Mouse (Mus musculus) intestine, embryonic 14.5 days (tissue): ENCODE results near the gene Gm10147. TPM values are rescaled to one million over a fixed set of nuclear protein-coding genes. Genes with fewer than 3 reads are reported as not detected.
"Not testable (repeated sequence)": the region's sequence is repeated elsewhere in the genome, so short reads cannot be mapped to it uniquely, and the experiment has no call there.

Experiments used
- ATAC-seq: fragments of 200-750 bp; cut with Nextera tagmentation; replicated peaks from 2 replicates; pipeline ENCODE4 v1.8.0; 2017; ENCODE audit warnings: low read depth, moderate number of reproducible peaks, moderate TSS enrichment, moderate library complexity; ENCODE audit not compliant: low FRiP score, low TSS enrichment
- DNase-seq: peaks from one replicate; pipeline ENCODE4 v3.0.0-alpha.2; 2018; ENCODE audit warnings: low spot score
- H3K27ac ChIP-seq: fragments of 300-500 bp; sonication (generic); 2 replicates; pipeline ENCODE4 v1.5.1; 2014; ENCODE audit warnings: low read depth, mild to moderate bottlenecking, control low read depth
- H3K27me3 ChIP-seq: fragments of 300-500 bp; sonication (generic); replicated peaks from 2 replicates; pipeline ENCODE4 v1.6.1; 2014; ENCODE audit warnings: low read length, control low read depth; ENCODE audit not compliant: control insufficient read depth, insufficient read depth
- H3K36me3 ChIP-seq: fragments of 300-500 bp; sonication (generic); 2 replicates; pipeline ENCODE4 v1.6.1; 2014; ENCODE audit warnings: low read length, control low read depth; ENCODE audit not compliant: control insufficient read depth, insufficient read depth
- H3K4me1 ChIP-seq: fragments of 300-500 bp; sonication (generic); replicated peaks from 2 replicates; pipeline ENCODE4 v1.6.1; 2014; ENCODE audit warnings: low read length, control low read depth, mixed read lengths; ENCODE audit not compliant: control insufficient read depth, insufficient read depth
- H3K4me2 ChIP-seq: fragments of 300-500 bp; sonication (generic); 2 replicates; pipeline ENCODE4 v1.6.1; 2014; ENCODE audit warnings: low read length
- H3K4me3 ChIP-seq: fragments of 300-500 bp; sonication (generic); 2 replicates; pipeline ENCODE4 v1.5.1; 2014; ENCODE audit warnings: low read depth, low read length, control low read depth, mixed read lengths
- H3K9ac ChIP-seq: fragments of 300-500 bp; sonication (generic); 2 replicates; pipeline ENCODE4 v1.6.1; 2014; ENCODE audit warnings: mild to moderate bottlenecking, low read length
- H3K9me3 ChIP-seq: fragments of 300-500 bp; sonication (generic); 2 replicates; pipeline ENCODE4 v1.6.1; 2016; ENCODE audit warnings: low read length, control low read depth; ENCODE audit not compliant: control insufficient read depth
- WGBS: fragments of 180-500 bp; shearing (Covaris S2); extraction: QIAGEN DNeasy Blood & Tissue Kit; methylation state at CpG from one replicate; pipeline ENCODE4 v1.1.7; 2014; 5-methylcytosine and 5-hydroxymethylcytosine counted together
- microRNA-seq: library from miRNA; unstranded; fragments of <30 nt; microRNA quantifications from one replicate; pipeline ENCODE4, GENCODE M21; 2016
- polyA plus RNA-seq: library from polyadenylated mRNA; unstranded; fragments of >200 nt; fragmentation: Nextera tagmentation; extraction: Ambion mirVana; gene quantifications from 2 replicates; pipeline ENCODE4 v1.2.1, GENCODE M21; 2014

Gene Gm10147
- not detected in 2 replicates for polyA plus RNA-seq

GRCm38 (mm10) chrX:28607742-28608141 is at the start of gene Gm10147:
Gene Gm10147 (minus strand): TSS chrX:28607842.
- H3K4me1 ChIP-seq, H3K9ac ChIP-seq, H3K36me3 ChIP-seq, H3K4me3 ChIP-seq, H3K4me2 ChIP-seq, DNase-seq, H3K27me3 ChIP-seq, H3K27ac ChIP-seq, H3K9me3 ChIP-seq, ATAC-seq: not testable (repeated sequence)
- no CpG with 5 or more reads among the region's 7 CpGs for WGBS

Small RNAs within 50 kb of the gene (microRNA-seq; reads per million reads assigned to microRNA genes)
- gene Gm44499: not detected
